Mouse (Mus musculus) limb, embryonic 11.5 days (tissue): ENCODE data around the gene Ccdc88c. TPM values are rescaled to one million over a fixed set of nuclear protein-coding genes. Genes with fewer than 3 reads are reported as not detected.

Experiments
- ATAC-seq: fragments of 200-750 bp; cut with Nextera tagmentation; 2 replicates; pipeline ENCODE4 v1.8.0; 2017; ENCODE audit warnings: low read depth; ENCODE audit not compliant: insufficient number of reproducible peaks, low FRiP score, low TSS enrichment
- DNase-seq: peaks from one replicate; pipeline ENCODE4 v3.0.0-alpha.2; 2015; ENCODE audit warnings: low spot score
- H3K27ac ChIP-seq: fragments of 300-500 bp; sonication (generic); replicated peaks from 2 replicates; pipeline ENCODE4 v1.5.1; 2014; ENCODE audit warnings: low read depth, mild to moderate bottlenecking, low read length
- H3K27me3 ChIP-seq: fragments of 300-500 bp; sonication (generic); 2 replicates; pipeline ENCODE4 v1.6.1; 2014; ENCODE audit warnings: mild to moderate bottlenecking, low read length, mixed read lengths; ENCODE audit not compliant: control insufficient read depth, insufficient read depth
- H3K36me3 ChIP-seq: fragments of 300-500 bp; sonication (generic); 2 replicates; pipeline ENCODE4 v1.6.1; 2014; ENCODE audit warnings: mild to moderate bottlenecking, low read length, moderate library complexity, mixed read lengths; ENCODE audit not compliant: control insufficient read depth, insufficient read depth
- H3K4me1 ChIP-seq: fragments of 300-500 bp; sonication (generic); 2 replicates; pipeline ENCODE4 v1.6.1; 2014; ENCODE audit warnings: low read length, mixed read lengths; ENCODE audit not compliant: control insufficient read depth, insufficient read depth
- H3K4me2 ChIP-seq: fragments of 300-500 bp; sonication (generic); 2 replicates; pipeline ENCODE4 v1.6.1; 2014; ENCODE audit warnings: low read depth, mild to moderate bottlenecking, moderate library complexity; ENCODE audit not compliant: severe bottlenecking
- H3K4me3 ChIP-seq: fragments of 300-500 bp; sonication (generic); 2 replicates; pipeline ENCODE4 v1.5.1; 2014; ENCODE audit warnings: low read depth, low read length
- H3K9ac ChIP-seq: fragments of 300-500 bp; sonication (generic); 2 replicates; pipeline ENCODE4 v1.6.1; 2014; ENCODE audit warnings: mild to moderate bottlenecking, low read length
- H3K9me3 ChIP-seq: fragments of 300-500 bp; sonication (generic); 2 replicates; pipeline ENCODE4 v1.6.1; 2016; ENCODE audit warnings: low read length; ENCODE audit not compliant: control insufficient read depth
- WGBS: fragments of 180-500 bp; shearing (Covaris S2); extraction: QIAGEN DNeasy Blood & Tissue Kit; methylation state at CpG from one replicate; pipeline ENCODE4 v1.1.7; 2014; 5-methylcytosine and 5-hydroxymethylcytosine counted together
- polyA plus RNA-seq: library from polyadenylated mRNA; unstranded; fragments of >200 nt; fragmentation: Nextera tagmentation; extraction: Ambion mirVana; gene quantifications from 2 replicates; pipeline ENCODE4 v1.2.1, GENCODE M21; 2014

The Ccdc88c gene
- polyA plus RNA-seq, 1 experiment from 2014 or later = 3.2 TPM

- Histone ChIP-seq H3K9me3 (no peaks in the 10 kb centered on the region), H3K4me3 (no peak overlapping the region), H3K27me3 (no peaks in the 10 kb centered on the region), H3K4me1 (no peaks in the 10 kb centered on the region), H3K27ac (no peak overlapping the region), H3K36me3 (no peaks in the 10 kb centered on the region), H3K4me2 (no peak overlapping the region), H3K9ac (no peak overlapping the region)
- ATAC-seq (no peak), DNase-seq (no peak)
- WGBS = 52% methylated on average over 3 of the region's 3 CpGs
These were observed 153.3 kb downstream of the Ccdc88c start for GRCm38 (mm10) chr12:100875553-100875952.

- Histone ChIP-seq H3K4me2 (no peak overlapping the region), H3K9me3 (no peaks in the 10 kb centered on the region), H3K27ac (no peak overlapping the region), H3K36me3 (no peaks in the 10 kb centered on the region), H3K9ac (no peak overlapping the region), H3K4me3 (no peak overlapping the region), H3K27me3 (no peaks in the 10 kb centered on the region), H3K4me1 (no peaks in the 10 kb centered on the region)
- ATAC-seq (no peak), DNase-seq (no peak)
- 76% methylated on average over 3 of the region's 3 CpGs for WGBS
These were observed 155.2 kb downstream of the Ccdc88c start for GRCm38 (mm10) chr12:100873612-100874011.

DNA sequence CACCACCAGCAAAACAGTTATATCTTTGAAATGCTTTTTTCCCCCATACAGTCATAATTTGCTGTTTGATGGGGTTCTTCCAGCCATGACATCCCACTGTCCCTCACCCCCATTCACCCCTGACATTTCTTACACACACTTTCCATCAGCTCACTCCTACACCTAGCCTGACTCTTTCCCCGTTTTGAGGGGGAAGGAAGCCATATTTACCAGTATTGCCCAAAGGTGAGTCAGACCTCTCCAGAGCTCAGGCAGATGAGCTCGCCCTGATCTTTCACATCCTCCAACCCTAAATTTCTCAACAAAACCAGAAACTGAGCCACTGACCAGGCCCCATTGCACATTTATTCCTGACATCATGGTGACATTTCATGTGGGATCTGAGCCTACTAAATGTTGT is 157.0 kb downstream of the Ccdc88c start:
- Histone ChIP-seq H3K27me3 (no peaks in the 10 kb centered on the region), H3K9me3 (no peaks in the 10 kb centered on the region), H3K36me3 (no peaks in the 10 kb centered on the region), H3K9ac (no peak overlapping the region), H3K4me2 (no peak overlapping the region), H3K4me3 (no peak overlapping the region), H3K4me1 (no peaks in the 10 kb centered on the region), H3K27ac (no peak overlapping the region)
- 83% methylated on average over 2 of the region's 2 CpGs for WGBS
- DNase-seq (no peak), ATAC-seq (no peak)

DNA sequence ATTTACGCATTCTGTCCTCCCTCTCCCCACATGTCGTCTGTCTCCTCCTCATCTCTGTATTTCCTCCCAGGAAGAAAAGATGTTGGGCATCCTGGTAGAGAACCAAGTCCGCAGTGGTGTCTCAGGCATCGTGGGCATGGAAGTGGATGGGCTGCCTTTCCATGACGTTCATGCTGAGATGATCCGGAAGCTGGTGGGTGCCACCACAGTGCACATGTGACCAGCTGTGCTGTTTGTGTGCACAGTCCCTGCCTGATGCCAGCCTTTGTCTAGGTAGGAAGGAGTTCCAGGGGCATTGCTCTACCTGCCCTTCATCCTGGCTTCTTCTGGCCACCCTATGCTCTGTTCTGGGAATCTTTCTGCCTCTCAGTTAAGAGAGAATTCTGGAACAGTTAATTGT is 157.6 kb downstream of the Ccdc88c start:
- Histone ChIP-seq H3K4me3 (no peak overlapping the region), H3K27ac (no peak overlapping the region), H3K4me2 (no peak overlapping the region), H3K36me3 (no peaks in the 10 kb centered on the region), H3K4me1 (no peaks in the 10 kb centered on the region), H3K9me3 (no peaks in the 10 kb centered on the region), H3K9ac (no peak overlapping the region), H3K27me3 (no peaks in the 10 kb centered on the region)
- 92% methylated on average over 6 of the region's 6 CpGs for whole genome bisulfite sequencing
- ATAC-seq (no peak), DNase-seq (no peak)

- no peak overlapping the region for H3K4me2 ChIP-seq
- ATAC-seq = no peak
- H3K27ac ChIP-seq = no peak overlapping the region
- no peak overlapping the region for H3K4me3 ChIP-seq
- no peak for DNase-seq
- no peaks in the 10 kb centered on the region for H3K27me3 ChIP-seq
- no peak overlapping the region for H3K9ac ChIP-seq
- WGBS = 65% methylated on average over 4 of the region's 4 CpGs
- no peaks in the 10 kb centered on the region for H3K4me1 ChIP-seq
- no peaks in the 10 kb centered on the region for H3K9me3 ChIP-seq
- H3K36me3 ChIP-seq = no peaks in the 10 kb centered on the region
These were observed 160.7 kb downstream of the Ccdc88c start for GRCm38 (mm10) chr12:100868049-100868622.

- Histone ChIP-seq H3K27me3 (no peaks in the 10 kb centered on the region), H3K4me1 (no peaks in the 10 kb centered on the region), H3K9me3 (no peaks in the 10 kb centered on the region), H3K4me3 (no peak overlapping the region), H3K36me3 (no peaks in the 10 kb centered on the region), H3K9ac (no peak overlapping the region), H3K27ac (no peak overlapping the region), H3K4me2 (no peak overlapping the region)
- DNase-seq (no peak), ATAC-seq (no peak)
- WGBS = 88% methylated on average over 8 of the region's 8 CpGs
These were observed 161.8 kb downstream of the Ccdc88c start for GRCm38 (mm10) chr12:100867097-100867496.

DNA sequence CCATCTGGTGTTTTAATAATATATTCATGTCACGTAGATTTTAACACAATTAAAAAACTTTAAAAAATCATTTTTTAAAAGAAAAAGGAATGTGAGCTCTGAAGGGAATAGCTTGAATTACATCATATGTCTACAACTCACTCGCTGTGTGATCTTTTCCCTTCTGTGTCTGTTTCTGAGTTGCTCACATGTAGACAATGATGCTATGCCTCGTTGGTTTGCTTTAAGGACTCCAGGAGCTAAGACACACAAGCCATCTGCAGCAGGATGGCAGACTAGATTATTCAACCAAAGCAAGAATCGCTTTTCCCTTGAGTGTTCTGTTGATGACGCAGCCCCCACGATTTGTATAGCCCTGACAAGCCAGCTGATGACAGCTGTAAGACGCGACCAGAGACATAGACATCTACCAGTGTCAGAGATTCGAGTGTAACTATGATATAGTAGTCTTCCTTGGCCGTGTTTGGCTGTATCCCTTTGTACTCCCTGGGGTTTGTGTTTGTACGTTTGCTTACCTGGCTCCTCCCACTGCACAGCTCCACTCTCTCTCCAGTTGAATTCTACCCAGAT is 163.3 kb downstream of the Ccdc88c start:
- WGBS = 82% methylated on average over 11 of the region's 11 CpGs
- ATAC-seq (no peak), DNase-seq (no peak)
- H3K9me3 ChIP-seq = no peaks in the 10 kb centered on the region
- H3K9ac ChIP-seq = no peak overlapping the region
- H3K27ac ChIP-seq = no peak overlapping the region
- no peak overlapping the region for H3K4me2 ChIP-seq
- H3K36me3 ChIP-seq = no peaks in the 10 kb centered on the region
- H3K27me3 ChIP-seq = no peaks in the 10 kb centered on the region
- H3K4me1 ChIP-seq = no peaks in the 10 kb centered on the region
- no peak overlapping the region for H3K4me3 ChIP-seq

GRCm38 (mm10) chr12:100865072-100865471 is 163.8 kb downstream of the Ccdc88c start:
- Histone ChIP-seq H3K4me2 (no peak overlapping the region), H3K9me3 (no peaks in the 10 kb centered on the region), H3K4me3 (no peak overlapping the region), H3K27me3 (no peaks in the 10 kb centered on the region), H3K36me3 (no peaks in the 10 kb centered on the region), H3K4me1 (no peaks in the 10 kb centered on the region), H3K9ac (no peak overlapping the region), H3K27ac (no peak overlapping the region)
- ATAC-seq (no peak), DNase-seq (no peak)

DNA sequence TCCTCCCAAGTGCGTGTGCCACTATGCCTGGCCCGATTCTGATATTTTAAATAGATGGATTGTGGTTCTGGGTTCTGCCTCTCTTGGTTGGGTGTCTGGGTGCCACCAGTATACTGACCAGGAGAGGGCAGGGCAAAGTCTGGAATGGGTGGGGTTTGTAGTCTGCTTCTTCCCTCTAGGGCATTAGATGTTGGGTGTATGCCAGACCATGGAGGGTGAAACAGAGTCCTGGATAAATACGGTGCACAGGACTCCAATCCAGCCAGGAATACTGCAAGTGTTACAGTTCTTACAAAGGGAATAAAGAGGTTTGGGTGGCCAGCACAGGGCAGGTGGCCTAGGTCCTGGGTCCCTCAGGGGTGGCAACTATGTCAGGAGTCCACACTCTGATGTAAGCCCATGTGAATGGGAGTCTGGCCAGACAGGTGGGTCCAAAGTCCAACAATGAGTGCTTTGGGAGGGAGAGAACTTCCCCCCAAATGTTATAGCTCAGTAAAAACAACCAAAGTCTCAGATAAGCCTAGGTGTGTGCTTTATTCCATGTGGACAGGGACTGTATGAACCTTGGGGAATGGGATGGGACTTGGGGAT is 165.9 kb downstream of the Ccdc88c start:
- Histone ChIP-seq H3K4me1 (no peaks in the 10 kb centered on the region), H3K27ac (no peak overlapping the region), H3K9ac (no peak overlapping the region), H3K4me3 (no peak overlapping the region), H3K4me2 (no peak overlapping the region), H3K27me3 (no peaks in the 10 kb centered on the region), H3K9me3 (no peaks in the 10 kb centered on the region), H3K36me3 (no peaks in the 10 kb centered on the region)
- DNase-seq (no peak), ATAC-seq (no peak)
- WGBS = 92% methylated on average over 3 of the region's 3 CpGs
